Mouse (Mus musculus) v-Abl transformed pro-B cells (cell line): Measurements from ENCODE around the gene Ehd4.

ENCODE experiments used
- in situ Hi-C, 2 experiments: fragments of 400-800 bp; cut with MboI; formaldehyde crosslinking; loops; one replicate each; pipeline ENCODE4 v1.15.1; 2025; ENCODE audit not compliant: unreplicated experiment in 2 of 2

Ehd4 gene

DNA sequence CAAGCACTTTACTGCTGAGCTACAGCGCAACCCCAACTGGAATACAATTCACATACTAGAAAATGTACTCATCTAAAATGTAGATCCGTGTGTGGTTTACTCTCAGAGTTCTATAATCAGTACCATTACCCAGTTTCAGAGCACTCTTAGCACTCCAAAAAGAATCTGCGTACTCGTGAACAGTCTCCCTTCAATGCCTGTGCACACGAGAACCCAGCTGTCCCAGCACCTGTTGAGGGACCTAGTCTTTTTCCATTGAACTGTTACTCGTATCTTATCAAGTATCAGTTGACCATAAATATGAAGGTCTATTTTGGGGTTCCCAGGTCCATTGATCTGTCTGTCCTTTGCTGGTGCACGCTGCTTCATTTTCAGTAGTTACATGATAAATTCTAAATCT, 4.8 kb downstream of the Ehd4 start:
- in situ Hi-C loops = loop anchor here (5.0 to 25.0 kb wide), 3 partner anchors 47 to 612 kb away; partner anchors contain the start of genes Chp1 (in 1 of the 2) and Exd1 (in 1 of the 2)

- in situ Hi-C loops = loop anchor here in 1 of 2 experiments (5.0 kb wide), 1 partner anchor 46 kb away; no protein-coding TSS in a partner anchor
These were observed 6.4 kb downstream of the Ehd4 start for GRCm38 (mm10) chr2:120147999-120148398.

DNA sequence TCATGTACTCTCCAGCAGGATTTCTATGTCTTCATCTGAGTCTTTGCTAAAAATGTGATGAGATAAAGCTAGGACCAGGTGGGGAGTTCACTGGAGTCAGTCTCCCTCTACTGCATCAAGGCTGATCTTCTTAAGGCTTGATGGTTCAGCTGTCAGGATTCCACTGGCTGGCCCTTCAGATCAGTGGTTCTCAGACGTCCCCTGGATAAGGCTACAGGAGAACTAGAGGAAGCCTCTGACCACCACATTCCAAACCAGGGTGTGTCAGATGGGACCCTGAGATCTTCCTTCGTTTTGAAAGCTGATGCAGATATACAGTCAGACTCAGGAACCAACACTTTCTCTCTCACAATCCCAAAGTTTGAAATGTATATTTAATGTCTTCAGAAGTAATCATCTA, 7.0 kb downstream of the Ehd4 start:
- in situ Hi-C loops = loop anchor here in 1 of 2 experiments (5.0 kb wide), 1 partner anchor 45 kb away; no protein-coding TSS in a partner anchor

DNA sequence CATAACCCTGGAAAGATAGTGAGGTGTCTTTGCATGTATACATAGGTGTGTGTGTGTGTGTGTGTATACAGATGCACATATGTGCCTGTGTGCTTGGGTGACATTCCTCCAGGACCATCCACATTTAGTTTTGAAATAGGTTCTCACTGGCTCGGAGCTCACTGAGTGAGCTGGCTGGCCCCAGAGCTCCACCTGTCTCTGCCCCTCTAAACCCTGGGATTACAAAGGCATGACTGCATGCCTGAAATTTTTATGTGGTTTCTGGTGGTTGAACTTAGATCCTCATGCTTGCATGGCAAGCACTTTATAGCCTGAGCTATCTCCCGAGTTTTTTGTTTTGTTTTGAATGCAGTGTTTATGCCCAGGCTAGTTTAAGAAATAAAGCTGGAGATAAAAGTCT, 7.9 kb downstream of the Ehd4 start:
- in situ Hi-C loops = loop anchor here in 1 of 2 experiments (5.0 kb wide), 1 partner anchor 44 kb away; no protein-coding TSS in a partner anchor

GRCm38 (mm10) chr2:120144390-120144789, 10.0 kb downstream of the Ehd4 start:
- in situ Hi-C loops = no loop called here

- in situ Hi-C loops = no loop called here
These were observed 12.1 kb downstream of the Ehd4 start for GRCm38 (mm10) chr2:120142336-120142735.

DNA sequence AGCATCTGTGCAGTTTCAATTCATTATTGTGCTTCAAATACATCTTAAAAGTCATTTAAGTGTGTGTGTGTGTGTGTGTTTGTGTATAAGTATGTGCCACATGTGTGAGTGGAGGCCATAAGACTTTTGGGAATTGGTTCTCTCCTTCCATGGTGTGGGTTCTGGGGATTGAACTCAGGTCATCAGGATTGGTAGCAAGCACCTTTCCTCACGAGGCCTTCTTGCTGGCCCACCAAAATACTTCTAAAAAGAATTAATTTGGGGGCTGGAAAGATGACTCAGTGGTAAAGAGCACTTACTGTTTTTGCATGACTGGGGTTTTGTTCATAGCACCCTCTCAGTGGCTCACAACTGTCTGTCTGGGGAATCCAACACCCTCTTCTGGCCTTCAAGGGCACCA, 12.7 kb downstream of the Ehd4 start:
- in situ Hi-C loops = no loop called here

- in situ Hi-C loops = no loop called here
These were observed 14.1 kb downstream of the Ehd4 start for GRCm38 (mm10) chr2:120140326-120140725.

DNA sequence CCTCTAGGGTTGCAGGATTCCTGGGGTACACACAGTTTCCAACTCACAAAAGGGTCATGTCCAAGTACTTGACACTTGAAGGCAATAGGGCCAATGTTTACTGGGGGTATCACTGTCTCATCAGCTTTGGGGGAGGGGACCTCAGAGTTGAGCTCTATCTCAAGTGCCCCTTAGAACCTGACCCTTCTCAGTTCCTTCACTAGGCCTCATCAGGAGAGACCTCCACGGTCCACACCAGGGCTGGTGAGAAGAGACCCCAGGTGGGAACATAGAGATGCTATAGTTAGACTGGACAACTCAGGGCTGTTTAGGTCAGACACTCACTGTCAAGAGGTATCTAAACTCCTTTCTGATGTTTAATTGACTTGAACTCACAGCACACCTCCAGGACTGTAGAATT, 15.3 kb downstream of the Ehd4 start:
- in situ Hi-C loops = no loop called here

GRCm38 (mm10) chr2:120137281-120137680, 17.1 kb downstream of the Ehd4 start:
- in situ Hi-C loops = no loop called here

- in situ Hi-C loops = no loop called here
These were observed 19.8 kb downstream of the Ehd4 start for GRCm38 (mm10) chr2:120134453-120135075.

DNA sequence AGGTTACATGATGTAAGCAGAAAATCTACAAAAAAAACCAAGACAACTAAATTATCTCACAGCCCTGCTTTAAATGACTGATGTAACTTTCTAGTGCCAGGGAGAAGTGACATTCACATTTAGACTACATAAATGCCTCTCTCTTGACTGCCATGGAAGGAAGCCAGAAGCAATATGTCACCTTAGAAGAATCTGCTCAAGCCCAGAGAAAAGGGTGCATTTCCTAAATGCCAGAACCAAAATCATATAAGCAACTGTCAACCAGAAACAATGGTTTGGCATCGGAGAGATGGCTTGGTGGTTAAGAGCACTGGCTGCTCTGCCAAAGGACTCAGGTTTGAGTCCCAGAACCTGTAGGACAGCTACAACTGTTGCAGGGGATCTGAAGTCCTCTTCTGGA, 22.5 kb downstream of the Ehd4 start:
- in situ Hi-C loops = no loop called here

- in situ Hi-C loops = no loop called here
These were observed 25.0 kb downstream of the Ehd4 start for GRCm38 (mm10) chr2:120129252-120129908.

- in situ Hi-C loops = no loop called here
These were observed 25.8 kb downstream of the Ehd4 start for GRCm38 (mm10) chr2:120128611-120129051.

DNA sequence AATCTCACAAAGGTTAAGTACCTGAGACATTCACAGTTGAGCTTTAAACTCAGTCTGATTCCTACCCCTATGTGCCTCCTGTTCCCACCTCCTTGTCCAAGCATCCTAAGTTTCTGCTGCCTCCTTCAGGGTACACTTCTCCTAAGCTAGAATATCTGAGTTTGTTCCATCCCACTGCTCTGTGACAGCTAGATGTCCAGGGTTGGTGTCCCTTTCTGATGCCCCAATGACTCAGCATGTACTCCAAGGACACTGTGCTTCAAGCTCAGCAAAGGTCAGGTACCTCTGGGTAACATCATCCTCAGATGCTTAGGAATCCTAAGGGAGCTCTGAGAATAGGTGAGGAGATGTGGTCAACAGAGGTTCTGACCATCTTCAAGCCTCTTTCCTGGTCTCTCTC, 26.4 kb downstream of the Ehd4 start:
- in situ Hi-C loops = no loop called here

- in situ Hi-C loops = no loop called here
These were observed 27.5 kb downstream of the Ehd4 start for GRCm38 (mm10) chr2:120126901-120127300.

- in situ Hi-C loops = no loop called here
These were observed 28.0 kb downstream of the Ehd4 start for GRCm38 (mm10) chr2:120126408-120126807.

DNA sequence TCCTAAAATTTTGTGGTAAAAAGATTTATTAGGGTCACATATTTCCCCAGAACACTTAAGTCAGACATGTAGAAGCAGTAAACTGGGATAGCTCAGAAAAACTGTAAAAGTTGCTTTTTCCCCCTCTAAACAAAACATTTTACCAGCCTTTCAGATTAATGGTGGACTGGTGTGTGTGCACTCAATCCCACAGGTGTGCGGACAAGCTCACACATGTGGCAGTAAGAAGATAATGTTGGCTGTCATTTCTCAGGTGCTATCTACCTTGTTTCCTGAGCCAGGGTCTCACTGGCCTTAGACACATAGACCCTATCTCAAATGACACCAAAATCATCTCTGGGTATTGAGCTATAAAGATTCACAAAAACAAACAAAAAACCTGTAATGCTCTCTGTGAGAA, 28.9 kb downstream of the Ehd4 start:
- in situ Hi-C loops = no loop called here

- in situ Hi-C loops = no loop called here
These were observed 29.5 kb downstream of the Ehd4 start for GRCm38 (mm10) chr2:120124946-120125345.

DNA sequence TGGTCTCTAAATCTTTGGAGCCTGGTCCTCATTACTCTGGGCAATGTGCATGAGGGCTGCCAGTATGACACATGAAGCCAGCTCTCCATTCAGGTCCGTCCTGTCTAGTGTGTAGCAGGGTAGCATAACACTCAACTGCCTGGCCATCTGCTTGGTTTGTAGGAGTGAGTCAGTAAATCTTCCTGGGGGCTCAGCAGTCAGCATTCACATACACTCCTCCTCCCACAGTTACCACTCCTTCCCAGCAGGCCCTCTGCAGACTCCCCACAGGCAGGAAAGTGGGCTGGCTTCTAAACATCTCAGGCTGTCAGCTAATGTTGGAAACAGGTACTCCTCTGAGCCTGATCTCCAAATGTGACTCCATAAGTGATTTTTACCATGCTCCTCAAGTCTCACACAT, 30.3 kb downstream of the Ehd4 start:
- in situ Hi-C loops = no loop called here

GRCm38 (mm10) chr2:120122983-120123382, 31.4 kb downstream of the Ehd4 start:
- in situ Hi-C loops = no loop called here

DNA sequence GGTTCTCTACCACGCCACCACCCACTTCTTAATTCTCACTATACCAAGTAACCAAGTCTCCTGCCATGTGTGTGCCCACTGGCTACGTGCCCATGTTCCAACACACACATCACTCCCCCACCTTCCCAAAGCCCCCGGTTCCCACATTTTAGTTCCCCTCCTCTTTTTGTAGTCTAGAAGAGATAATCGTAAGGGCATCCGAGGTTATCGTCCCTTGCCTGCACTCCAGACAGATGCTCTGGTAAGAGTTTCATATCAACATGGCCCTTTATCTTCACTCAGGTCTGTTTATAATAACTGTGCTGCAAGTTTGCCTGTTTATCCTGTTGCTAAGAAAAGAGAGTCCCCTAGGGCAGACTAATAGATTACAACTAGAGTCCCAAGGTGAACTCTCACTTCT, 37.1 kb downstream of the Ehd4 start:
- in situ Hi-C loops = no loop called here
